Mouse (Mus musculus) lung, adult 2 months (tissue): ENCODE measurements around the gene Il23r.

Experiments used
- CTCF ChIP-seq: fragments of 200-500 bp; IDR thresholded peaks from 2 replicates; pipeline ENCODE4 v1.5.1; 2011; ENCODE audit warnings: mild to moderate bottlenecking, low read length, control low read depth; ENCODE audit not compliant: insufficient read depth
- POLR2A ChIP-seq: fragments of 200-500 bp; IDR thresholded peaks from 2 replicates; pipeline ENCODE4 v1.6.1; 2011; ENCODE audit warnings: low read depth, mild to moderate bottlenecking, control low read depth, low read length, borderline replicate concordance; ENCODE audit errors: extremely low read depth

GRCm38 (mm10) chr6:67375982-67376391, 115.7 kb downstream of the Il23r start, which contains the start of gene Il12rb2:
- no peak for TF ChIP-seq POLR2A
- TF ChIP-seq CTCF, result no peak
